Mouse (Mus musculus) liver, embryonic 13.5 days (tissue): Measurements from ENCODE around the gene Xrn1. TPM values are rescaled to one million over a fixed set of nuclear protein-coding genes. Genes with fewer than 3 reads are reported as not detected.

Source experiments
- ATAC-seq: fragments of 200-750 bp; cut with Nextera tagmentation; 2 replicates; pipeline ENCODE4 v1.8.0; 2017; ENCODE audit warnings: low read depth, mild to moderate bottlenecking, moderate number of reproducible peaks, moderate library complexity
- DNase-seq: peaks from one replicate; pipeline ENCODE4 v3.0.0; 2022
- H3K27ac ChIP-seq: fragments of 300-500 bp; sonication (generic); 2 replicates; pipeline ENCODE4 v1.5.1; 2015; ENCODE audit warnings: moderate library complexity, mild to moderate bottlenecking, inconsistent platforms
- H3K27me3 ChIP-seq: fragments of 300-500 bp; sonication (generic); 2 replicates; pipeline ENCODE4 v1.6.1; 2015; ENCODE audit warnings: mild to moderate bottlenecking, inconsistent platforms
- H3K36me3 ChIP-seq: fragments of 300-500 bp; sonication (generic); 2 replicates; pipeline ENCODE4 v1.6.1; 2015; ENCODE audit warnings: mild to moderate bottlenecking, inconsistent platforms
- H3K4me1 ChIP-seq: fragments of 300-500 bp; sonication (generic); replicated peaks from 2 replicates; pipeline ENCODE4 v1.6.1; 2015; ENCODE audit warnings: inconsistent platforms
- H3K4me2 ChIP-seq: fragments of 300-500 bp; sonication (generic); 2 replicates; pipeline ENCODE4 v1.6.1; 2015; ENCODE audit warnings: inconsistent platforms, mild to moderate bottlenecking, moderate library complexity
- H3K4me3 ChIP-seq: fragments of 300-500 bp; sonication (generic); replicated peaks from 2 replicates; pipeline ENCODE4 v1.5.1; 2015; ENCODE audit warnings: mild to moderate bottlenecking, inconsistent platforms
- H3K9ac ChIP-seq: fragments of 300-500 bp; sonication (generic); 2 replicates; pipeline ENCODE4 v1.6.1; 2015; ENCODE audit warnings: mild to moderate bottlenecking, inconsistent platforms
- H3K9me3 ChIP-seq: fragments of 300-500 bp; sonication (generic); replicated peaks from 2 replicates; pipeline ENCODE4 v1.6.1; 2016; ENCODE audit warnings: inconsistent platforms
- WGBS: fragments of 180-500 bp; shearing (Covaris S2); methylation state at CpG from one replicate; pipeline ENCODE4 v1.1.7; 2015; ENCODE audit not compliant: insufficient replicate concordance; 5-methylcytosine and 5-hydroxymethylcytosine counted together
- polyA plus RNA-seq: library from polyadenylated mRNA; unstranded; fragments of >200 nt; fragmentation: Nextera tagmentation; extraction: Ambion mirVana; gene quantifications from 2 replicates; pipeline ENCODE4 v1.2.1, GENCODE M21; 2015

Gene Xrn1
- polyA plus RNA-seq, 1 experiment from 2014 or later, result 6.7 TPM

GRCm38 (mm10) chr9:96094341-96094740 lies 139.8 kb downstream of the Xrn1 start:
- no peak overlapping the region for H3K9ac ChIP-seq
- peaks cover 7% of the 10 kb centered on the region; the same call in 1 of the 2 replicates for H3K27me3 ChIP-seq
- peaks cover 23% of the 10 kb centered on the region for H3K9me3 ChIP-seq
- H3K4me1 ChIP-seq, result no peaks in the 10 kb centered on the region
- DNase-seq (no peak), ATAC-seq (no peak)
- H3K4me2 ChIP-seq, result no peak overlapping the region
- H3K36me3 ChIP-seq, result no peaks in the 10 kb centered on the region
- H3K27ac ChIP-seq, result no peak overlapping the region
- 24% methylated on average over 1 of the region's 1 CpGs for WGBS
- H3K4me3 ChIP-seq, result no peak overlapping the region

GRCm38 (mm10) chr9:96095192-96095591 lies 140.6 kb downstream of the Xrn1 start:
- Histone ChIP-seq H3K27me3 (peaks cover 7% of the 10 kb centered on the region; the same call in 1 of the 2 replicates), H3K9ac (no peak overlapping the region), H3K9me3 (peaks cover 31% of the 10 kb centered on the region), H3K4me2 (no peak overlapping the region), H3K27ac (no peak overlapping the region), H3K4me3 (no peak overlapping the region), H3K4me1 (no peaks in the 10 kb centered on the region), H3K36me3 (no peaks in the 10 kb centered on the region)
- 52% methylated on average over 1 of the region's 1 CpGs for WGBS
- ATAC-seq (no peak), DNase-seq (no peak)

GRCm38 (mm10) chr9:96102846-96103245 lies 148.3 kb downstream of the Xrn1 start:
- H3K4me3 ChIP-seq, result no peak overlapping the region
- 73% methylated on average over 8 of the region's 8 CpGs for WGBS
- no peaks in the 10 kb centered on the region for H3K4me1 ChIP-seq
- H3K4me2 ChIP-seq, result no peak overlapping the region
- ATAC-seq (no peak), DNase-seq (no peak)
- H3K9ac ChIP-seq, result no peak overlapping the region
- peaks cover 17% of the 10 kb centered on the region for H3K9me3 ChIP-seq
- H3K27me3 ChIP-seq, result 0 out of 2 replicates have a peak, but pooled peaks cover 3% of the 10 kb centered on the region
- no peak overlapping the region for H3K27ac ChIP-seq
- no peaks in the 10 kb centered on the region for H3K36me3 ChIP-seq

Other genes starting within 250 kb of the Xrn1 start
- gene Trpc1, start 204.4 kb upstream of the Xrn1 start, polyA plus RNA-seq, result 0.32 and 0.44 TPM in 2 replicates
- gene Pls1, start 109.4 kb upstream of the Xrn1 start, polyA plus RNA-seq, result 9.6 and 11.8 TPM in 2 replicates
- 4.3 and 5.7 TPM in 2 replicates for gene Atr, start 97.2 kb upstream of the Xrn1 start, polyA plus RNA-seq
- gene Gk5, start 164.6 kb downstream of the Xrn1 start, polyA plus RNA-seq, result 0.47 and 0.64 TPM in 2 replicates
- 86.0 and 110 TPM in 2 replicates for gene Tfdp2, start 241.5 kb downstream of the Xrn1 start, polyA plus RNA-seq